Mouse (Mus musculus) liver, postnatal 0 days (tissue): Measurements from ENCODE around the gene Emilin1.

Experiments
- CTCF ChIP-seq: sonication (generic); IDR thresholded peaks from 2 replicates; pipeline ENCODE4 v1.5.1; 2016; ENCODE audit warnings: antibody characterized with exemption, low read depth
- EP300 ChIP-seq: IDR thresholded peaks from 2 replicates; pipeline ENCODE4 v1.6.1; 2016; ENCODE audit warnings: antibody characterized with exemption, low read depth, mild to moderate bottlenecking

GRCm38 (mm10) chr5:30919831-30920614, 6.8 kb downstream of the Emilin1 start:
- no peak for TF ChIP-seq EP300
- no peak for TF ChIP-seq CTCF
